8 mouse cellular contexts compared by ENCODE assay signal in genomic region chr10:88730571-88731495, GRCm38 (mm10). TPM values are rescaled to one million over a fixed set of nuclear protein-coding genes. Genes with fewer than 3 reads are reported as not detected.
A peak's percentile ranks its signal among the peaks of the same experiment; 100 is the strongest.
DNase-seq lines count a peak whose midpoint lies in the region; ATAC-seq and TF ChIP-seq lines count a peak whose summit lies in the region.

Gene Arl1, plus strand, starts transcription at chr10:88730858.

- peak within 1 kb of the TSS; percentile 81 for H3K4me3 ChIP-seq in bone marrow macrophage, adult 2 months (ENCODE audit: insufficient read depth, low read length)
- H3K4me3 ChIP-seq in embryonic fibroblast, embryonic 13.5 days (ENCODE audit: insufficient read depth, low read length): peak within 1 kb of the TSS; percentile 83
- H3K4me3 ChIP-seq in heart, embryonic 10.5 days: peak within 1 kb of the TSS; percentile 98
- peak within 1 kb of the TSS; percentile 94 for H3K4me3 ChIP-seq in kidney, embryonic 15.5 days (replicated peaks)

- no peaks in the 10 kb centered on the region for H3K9me3 ChIP-seq in heart, embryonic 10.5 days
- H3K9me3 ChIP-seq in kidney, embryonic 15.5 days (replicated peaks): no peaks in the 10 kb centered on the region

- under 1% methylated on average over 65 of the region's 65 CpGs for WGBS in heart, embryonic 10.5 days
- WGBS in kidney, embryonic 15.5 days: under 1% methylated on average over 65 of the region's 65 CpGs

- H3K4me2 ChIP-seq in kidney, embryonic 15.5 days: peak within 1 kb of the TSS; percentile 90

- peak; percentile 95 for ATAC-seq in kidney, embryonic 15.5 days (replicated peaks; ENCODE audit: low FRiP score)
- ATAC-seq in monocyte, adult 5-6 weeks (replicated peaks; ENCODE audit: insufficient number of reproducible peaks, low FRiP score, low TSS enrichment, poor library complexity, severe bottlenecking): peak; percentile 71

- DNase-seq in A20 (ENCODE audit: low read depth, low spot score) (peak; percentile 94), liver (peak; percentile 90)
- peak; percentile 94 for DNase-seq in heart, embryonic 10.5 days (ENCODE audit: low spot score)
- peak; percentile 90 to 96 for DNase-seq in spleen, postnatal 4 days (ENCODE audit: low spot score in 2 of 2)

- H3K4me1 ChIP-seq in bone marrow macrophage, adult 2 months (ENCODE audit: control insufficient read depth, insufficient read depth, low read length): peaks cover 6% of the 10 kb centered on the region
- H3K4me1 ChIP-seq in embryonic fibroblast, embryonic 13.5 days (ENCODE audit: control insufficient read depth, insufficient read depth, low read length): peaks cover 2% of the 10 kb centered on the region; the same call in 1 of the 2 replicates
- H3K4me1 ChIP-seq in heart, embryonic 10.5 days: peaks cover 11% of the 10 kb centered on the region; the same call in 1 of the 2 replicates
- H3K4me1 ChIP-seq in kidney, embryonic 15.5 days: peaks cover 13% of the 10 kb centered on the region

- peak within 1 kb of the TSS; percentile 92 for H3K9ac ChIP-seq in kidney, embryonic 15.5 days

- H3K36me3 ChIP-seq in heart, embryonic 10.5 days: peaks cover 3% of the 10 kb centered on the region; the same call in 1 of the 2 replicates
- peaks cover 16% of the 10 kb centered on the region for H3K36me3 ChIP-seq in kidney, embryonic 15.5 days

- peak within 1 kb of the TSS; percentile 56 for H3K27ac ChIP-seq in bone marrow macrophage, adult 2 months (ENCODE audit: insufficient read depth, low read depth, low read length)
- H3K27ac ChIP-seq in embryonic fibroblast, embryonic 13.5 days (ENCODE audit: insufficient read depth, low read length): peak within 1 kb of the TSS; percentile 71
- H3K27ac ChIP-seq in heart, embryonic 10.5 days: peak within 1 kb of the TSS; percentile 95
- peak within 1 kb of the TSS; percentile 93 for H3K27ac ChIP-seq in kidney, embryonic 15.5 days

- no peak for TF ChIP-seq POLR2A in bone marrow macrophage, adult 2 months (IDR thresholded peaks at IDR 0.05; ENCODE audit: borderline replicate concordance, low read depth, low read length)
- TF ChIP-seq POLR2A in embryonic fibroblast, embryonic 13.5 days (IDR thresholded peaks at IDR 0.05; ENCODE audit: low read depth, low read length): peak; percentile 82

- no peak for TF ChIP-seq CTCF in bone marrow macrophage, adult 2 months (IDR thresholded peaks at IDR 0.05; ENCODE audit: low read depth, low read length)
- TF ChIP-seq CTCF in embryonic fibroblast, embryonic 13.5 days (IDR thresholded peaks at IDR 0.05; ENCODE audit: borderline replicate concordance, insufficient read depth, low read length): no peak

- H3K27me3 ChIP-seq in heart, embryonic 10.5 days (ENCODE audit: insufficient read depth, poor library complexity, severe bottlenecking): no peaks in the 10 kb centered on the region
- H3K27me3 ChIP-seq in kidney, embryonic 15.5 days: no peaks in the 10 kb centered on the region

RNA-seq across cellular contexts. Expression of gene Arl1, which starts in this region (rescaled TPM):
- polyA plus RNA-seq in bone marrow macrophage, adult 2 months (2012; ENCODE audit: insufficient read depth, insufficient read length, missing spikeins): 82.5 and 82.9 TPM in 2 replicates
- polyA plus RNA-seq in embryonic fibroblast, embryonic 13.5 days (2011; ENCODE audit: insufficient read length, low read depth, missing spikeins): 233 and 246 TPM in 2 replicates
- polyA plus RNA-seq in heart, embryonic 10.5 days (2016; fragmentation: Nextera tagmentation; extraction: Ambion mirVana): 149 and 156 TPM in 2 replicates
- 191 and 193 TPM in 2 replicates for polyA plus RNA-seq in kidney, embryonic 15.5 days (2015; fragmentation: Nextera tagmentation; extraction: Ambion mirVana)
- 94.4 to 130 TPM (median 120 TPM) in 3 replicates for total RNA-seq in monocyte, adult 5-6 weeks (2017)

Comparison
In these comparisons a context has a peak if more than half of its experiments do, and no peak if none do; other contexts are left out.
1. Peak in every context shown above with its lines: DNase-seq, ATAC-seq, H3K4me3 ChIP-seq and H3K27ac ChIP-seq.